Mouse (Mus musculus): Measurements from ENCODE around the gene Gm8914. TPM values are rescaled to one million over a fixed set of nuclear protein-coding genes. Genes with fewer than 3 reads are reported as not detected.
"Not testable (repeated sequence)": the region's sequence is repeated elsewhere in the genome, so short reads cannot be mapped to it uniquely, and the experiment has no call there.

The Gm8914 gene
- polyA plus RNA-seq (2015; fragmentation: Nextera tagmentation; extraction: Ambion mirVana) = not detected in 2 replicates

GRCm38 (mm10) chrX:91479826-91480225, at the start of gene Gm8914:
Gm8914 (plus strand) TSS chrX:91480126.
- H3K27me3 ChIP-seq (replicated peaks); ATAC-seq (replicated peaks); H3K4me1 ChIP-seq; H3K4me2 ChIP-seq; H3K9ac ChIP-seq; H3K9me3 ChIP-seq; H3K36me3 ChIP-seq (replicated peaks); H3K27ac ChIP-seq; H3K4me3 ChIP-seq: not testable (repeated sequence)
- WGBS = no CpG with 5 or more reads among the region's 5 CpGs

Other genes starting within 250 kb of the Gm8914 start
- gene Mageb2, start 148.4 kb upstream of the Gm8914 start, polyA plus RNA-seq (2015; fragmentation: Nextera tagmentation; extraction: Ambion mirVana) = not detected in 2 replicates
- not detected in 2 replicates for gene Gm5072, start 87.6 kb upstream of the Gm8914 start, polyA plus RNA-seq (2015; fragmentation: Nextera tagmentation; extraction: Ambion mirVana)
- not detected in 2 replicates for gene 1700084M14Rik, start 95.8 kb downstream of the Gm8914 start, polyA plus RNA-seq (2015; fragmentation: Nextera tagmentation; extraction: Ambion mirVana)
- gene Gm14781, start 152.1 kb downstream of the Gm8914 start, polyA plus RNA-seq (2015; fragmentation: Nextera tagmentation; extraction: Ambion mirVana) = not detected in 2 replicates